12 mouse cellular contexts compared by ENCODE assay signal in genomic region chr17:35023756-35024155, GRCm38 (mm10). TPM values are rescaled to one million over a fixed set of nuclear protein-coding genes. Genes with fewer than 3 reads are reported as not detected.
DNase-seq lines count a peak whose midpoint lies in the region; ATAC-seq and TF ChIP-seq lines count a peak whose summit lies in the region.
"Had no signal": no experiment of that assay in that cellular context is flagged by ENCODE, and none has a peak within 500 bp of the region (broad histone marks: within the 10 kb centered on the region; RNA-seq: fewer than 3 reads in every experiment).

No protein-coding gene starts in this region.

- TF ChIP-seq CTCF in gastrocnemius, adult 2 months (IDR thresholded peaks at IDR 0.05): no peak
- TF ChIP-seq CTCF in stomach, postnatal 0 days (IDR thresholded peaks at IDR 0.05; ENCODE audit: low read depth): no peak

- no peak overlapping the region; the same call in 1 of the 2 replicates for H3K27ac ChIP-seq in gastrocnemius, adult 2 months
- peak overlapping the region; percentile 58 for H3K27ac ChIP-seq in liver, embryonic 13.5 days
- 0 out of 2 replicates have a peak overlapping the region, but pooled peaks have one; percentile 35 for H3K27ac ChIP-seq in stomach, postnatal 0 days (replicated peaks)
- H3K27ac ChIP-seq: hindbrain, embryonic 12.5 days had no signal

- H3K4me1 ChIP-seq in liver, embryonic 13.5 days (replicated peaks): peaks cover 76% of the 10 kb centered on the region
- no peaks in the 10 kb centered on the region; the same call in 1 of the 2 replicates for H3K4me1 ChIP-seq in stomach, postnatal 0 days (replicated peaks; ENCODE audit: control insufficient read depth, insufficient read depth)

- no peaks in the 10 kb centered on the region for H3K27me3 ChIP-seq in liver, embryonic 13.5 days
- H3K27me3 ChIP-seq in stomach, postnatal 0 days (ENCODE audit: control insufficient read depth, insufficient read depth, low read length): no peaks in the 10 kb centered on the region
- H3K27me3 ChIP-seq: hindbrain, embryonic 12.5 days had no signal

- no peak for ATAC-seq in liver, embryonic 13.5 days (ENCODE audit: low read depth)
- ATAC-seq in stomach, postnatal 0 days (ENCODE audit: low FRiP score, low TSS enrichment): peak; percentile 72
- ATAC-seq: midbrain, embryonic 16.5 days had no signal

- H3K4me3 ChIP-seq in gastrocnemius, adult 2 months: no peak overlapping the region
- H3K4me3 ChIP-seq in liver, embryonic 13.5 days (replicated peaks): no peak overlapping the region
- H3K4me3 ChIP-seq in stomach, postnatal 0 days (ENCODE audit: low read depth, low read length): no peak overlapping the region
- H3K4me3 ChIP-seq: hindbrain, embryonic 12.5 days had no signal

- H3K36me3 ChIP-seq in liver, embryonic 13.5 days: no peaks in the 10 kb centered on the region
- no peaks in the 10 kb centered on the region for H3K36me3 ChIP-seq in stomach, postnatal 0 days (ENCODE audit: control insufficient read depth, insufficient read depth, low read length)
- H3K36me3 ChIP-seq: hindbrain, embryonic 12.5 days had no signal

- no peak overlapping the region for H3K4me2 ChIP-seq in liver, embryonic 13.5 days
- H3K4me2 ChIP-seq in stomach, postnatal 0 days (replicated peaks; ENCODE audit: low read depth): no peak overlapping the region
- H3K4me2 ChIP-seq: hindbrain, embryonic 12.5 days had no signal

- H3K9ac ChIP-seq in liver, embryonic 13.5 days: peak overlapping the region; percentile 45; the same call in 1 of the 2 replicates
- H3K9ac ChIP-seq in stomach, postnatal 0 days (ENCODE audit: low read length): no peak overlapping the region

- WGBS in liver, embryonic 13.5 days (ENCODE audit: insufficient replicate concordance): 28% methylated on average over 4 of the region's 4 CpGs
- 68% methylated on average over 4 of the region's 4 CpGs for WGBS in stomach, postnatal 0 days

- DNase-seq in gastrocnemius, adult 2 months: peak; percentile 21
- no peak for DNase-seq in gastrocnemius, postnatal 10 days
- DNase-seq in right cerebral cortex, postnatal 10 days (ENCODE audit: low spot score in 2 of 2): peak; percentile 18 to 36
- DNase-seq in right cerebral cortex, adult 2 months (ENCODE audit: low spot score in 2 of 2): no peak
- DNase-seq in liver, embryonic 13.5 days: no peak
- peak; percentile 69 for DNase-seq in stomach, postnatal 0 days (ENCODE audit: low spot score)
- no peak for DNase-seq in adrenal gland, postnatal 4 days (ENCODE audit: low spot score in 2 of 2)
- DNase-seq in gastrocnemius, postnatal 14 days: no peak
- DNase-seq: kidney, postnatal 36 days; thymus, adult 2 months had no signal

- H3K9me3 ChIP-seq in liver, embryonic 13.5 days (replicated peaks): no peaks in the 10 kb centered on the region
- H3K9me3 ChIP-seq in stomach, postnatal 0 days (ENCODE audit: control insufficient read depth, low read length): no peaks in the 10 kb centered on the region
- H3K9me3 ChIP-seq: hindbrain, embryonic 12.5 days had no signal

- no peak for TF ChIP-seq EP300 in stomach, postnatal 0 days (optimal IDR thresholded peaks at IDR 0.05)

- intact Hi-C loops in gastrocnemius, adult 2 months (cut with DNase I): loop anchor here (5.0 to 10.0 kb wide), 2 partner anchors 64 to 211 kb away; partner anchors contain the start of genes Abhd16a, Atp6v1g2, Ly6g6f and Nfkbil1
- intact Hi-C loops in gastrocnemius, postnatal 14 days (cut with DNase I; ENCODE audit: low total_unique reads): no loop called here

RNA-seq across cellular contexts. Expression of gene Sapcd1, which starts 4.1 kb away (rescaled TPM):
- total RNA-seq in gastrocnemius, adult 2 months (2021): not detected
- 1 to 10 TPM; 2.8 to 3.1 TPM for total RNA-seq in gastrocnemius, postnatal 10 days (2021)
- 2.5 and 2.8 TPM in 2 replicates for polyA plus RNA-seq in liver, embryonic 13.5 days (2015; fragmentation: Nextera tagmentation; extraction: Ambion mirVana)
- 8.0 and 8.2 TPM in 2 replicates for polyA plus RNA-seq in stomach, postnatal 0 days (2015; fragmentation: Nextera tagmentation; extraction: Ambion mirVana)
- total RNA-seq in adrenal gland, postnatal 4 days (2021): 1 to 10 TPM; 3.8 to 4.1 TPM
- total RNA-seq in gastrocnemius, postnatal 14 days (2021): 1 to 10 TPM in 1 of 2 experiments, under 1 TPM in 1; 0.38 to 1.5 TPM

RNA-seq across cellular contexts. Expression of gene Vwa7, which starts 7.4 kb away (rescaled TPM):
- total RNA-seq in gastrocnemius, adult 2 months (2021): 10 to 100 TPM in 1 of 2 experiments, 1 to 10 TPM in 1; 7.8 to 14.4 TPM
- 1 to 10 TPM; 2.0 to 2.5 TPM for total RNA-seq in gastrocnemius, postnatal 10 days (2021)
- polyA plus RNA-seq in liver, embryonic 13.5 days (2015; fragmentation: Nextera tagmentation; extraction: Ambion mirVana): 0.08 TPM in 2 replicates
- polyA plus RNA-seq in stomach, postnatal 0 days (2015; fragmentation: Nextera tagmentation; extraction: Ambion mirVana): 0.28 and 0.36 TPM in 2 replicates
- total RNA-seq in adrenal gland, postnatal 4 days (2021): 1 to 10 TPM; 1.2 to 1.5 TPM
- 1 to 10 TPM; 3.7 to 3.9 TPM for total RNA-seq in gastrocnemius, postnatal 14 days (2021)

RNA-seq across cellular contexts. Expression of gene Msh5, which starts 22.8 kb away (rescaled TPM):
- total RNA-seq in gastrocnemius, adult 2 months (2021): not detected
- total RNA-seq in gastrocnemius, postnatal 10 days (2021): 1 to 10 TPM; 1.5 to 3.5 TPM
- polyA plus RNA-seq in liver, embryonic 13.5 days (2015; fragmentation: Nextera tagmentation; extraction: Ambion mirVana): 3.2 and 3.4 TPM in 2 replicates
- polyA plus RNA-seq in stomach, postnatal 0 days (2015; fragmentation: Nextera tagmentation; extraction: Ambion mirVana): 1.9 and 2.7 TPM in 2 replicates
- total RNA-seq in adrenal gland, postnatal 4 days (2021): 10 to 100 TPM in 1 of 2 experiments, 1 to 10 TPM in 1; 8.2 to 11.0 TPM
- under 1 TPM; 0.84 to 0.94 TPM for total RNA-seq in gastrocnemius, postnatal 14 days (2021)

RNA-seq across cellular contexts. Expression of gene Vars, which starts 23.0 kb away (rescaled TPM):
- 10 to 100 TPM; 31.0 to 35.2 TPM for total RNA-seq in gastrocnemius, adult 2 months (2021)
- total RNA-seq in gastrocnemius, postnatal 10 days (2021): 10 to 100 TPM; 31.4 to 40.7 TPM
- 110 and 112 TPM in 2 replicates for polyA plus RNA-seq in liver, embryonic 13.5 days (2015; fragmentation: Nextera tagmentation; extraction: Ambion mirVana)
- 35.5 and 40.2 TPM in 2 replicates for polyA plus RNA-seq in stomach, postnatal 0 days (2015; fragmentation: Nextera tagmentation; extraction: Ambion mirVana)
- total RNA-seq in adrenal gland, postnatal 4 days (2021): 10 to 100 TPM; 77.9 to 89.1 TPM
- total RNA-seq in gastrocnemius, postnatal 14 days (2021): 10 to 100 TPM; 26.8 to 29.2 TPM

RNA-seq across cellular contexts. Expression of gene Clic1, which starts 26.0 kb away (rescaled TPM):
- total RNA-seq in gastrocnemius, adult 2 months (2021): 10 to 100 TPM in 1 of 2 experiments, 1 to 10 TPM in 1; 7.2 to 11.3 TPM
- total RNA-seq in gastrocnemius, postnatal 10 days (2021): 10 to 100 TPM; 39.2 to 50.5 TPM
- polyA plus RNA-seq in liver, embryonic 13.5 days (2015; fragmentation: Nextera tagmentation; extraction: Ambion mirVana): 141 and 147 TPM in 2 replicates
- polyA plus RNA-seq in stomach, postnatal 0 days (2015; fragmentation: Nextera tagmentation; extraction: Ambion mirVana): 344 and 360 TPM in 2 replicates
- 100 to 1,000 TPM; 137 to 146 TPM for total RNA-seq in adrenal gland, postnatal 4 days (2021)
- total RNA-seq in gastrocnemius, postnatal 14 days (2021): 10 to 100 TPM; 28.3 to 32.5 TPM

Comparison
In these comparisons a context has a peak if more than half of its experiments do, and no peak if none do; other contexts are left out.
1. DNase-seq: peak in gastrocnemius, adult 2 months (single experiment), right cerebral cortex, postnatal 10 days (2 of 2) and stomach, postnatal 0 days (single experiment); none in gastrocnemius, postnatal 10 days (single experiment), right cerebral cortex, adult 2 months (0 of 2), liver, embryonic 13.5 days (single experiment), adrenal gland, postnatal 4 days (0 of 2) and gastrocnemius, postnatal 14 days (single experiment).